Mouse (Mus musculus): ENCODE data around the gene Olfr412. TPM values are rescaled to one million over a fixed set of nuclear protein-coding genes. Genes with fewer than 3 reads are reported as not detected.

Olfr412 gene
- polyA plus RNA-seq, 1 experiment, result not detected

DNA sequence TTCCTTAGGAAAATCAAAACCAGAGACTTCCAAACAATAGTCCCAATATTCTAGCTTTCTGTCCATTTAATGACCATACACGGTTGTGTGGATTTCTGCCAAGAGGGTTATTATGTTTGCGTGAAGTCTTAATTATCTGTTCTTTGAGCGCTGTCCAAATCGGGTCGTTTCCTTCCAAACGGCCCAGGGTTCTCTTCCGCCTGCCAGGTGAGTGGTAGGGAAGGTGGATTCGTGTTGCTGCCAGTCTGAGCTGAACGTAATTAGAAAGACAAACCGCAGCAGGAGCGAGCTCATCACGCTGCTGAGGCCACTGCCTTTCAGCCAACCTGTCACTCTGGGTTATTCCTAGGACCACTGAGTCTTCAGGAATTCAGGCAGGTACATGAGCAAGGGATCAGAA, 53.9 kb downstream of the Olfr412 start:
- Histone ChIP-seq H3K4me3 (ENCODE audit: low read depth, low read length) (no peak overlapping the region), H3K36me3 (ENCODE audit: control insufficient read depth, insufficient read depth, low read length, poor library complexity, severe bottlenecking) (no peaks in the 10 kb centered on the region), H3K4me1 (ENCODE audit: control insufficient read depth, insufficient read depth, low read length) (no peaks in the 10 kb centered on the region)

More for the DNA sequence above, 53.9 kb downstream of the Olfr412 start:
- H3K9ac ChIP-seq (ENCODE audit: low read depth, poor library complexity, severe bottlenecking), result no peak overlapping the region
- no peak overlapping the region for H3K27ac ChIP-seq (ENCODE audit: insufficient read depth, low read length)
- no peaks in the 10 kb centered on the region for H3K27me3 ChIP-seq (ENCODE audit: control insufficient read depth, insufficient read depth, low read length, poor library complexity, severe bottlenecking)
- no peaks in the 10 kb centered on the region for H3K9me3 ChIP-seq (replicated peaks; ENCODE audit: control insufficient read depth, insufficient read depth, low read length, poor library complexity, severe bottlenecking)
- TF ChIP-seq POLR2A (IDR thresholded peaks at IDR 0.05; ENCODE audit: insufficient read depth, low read length), result no peak
- TF ChIP-seq CTCF (IDR thresholded peaks at IDR 0.05; ENCODE audit: low read depth, low read length), result no peak
- no peak for TF ChIP-seq EP300 (IDR thresholded peaks at IDR 0.05; ENCODE audit: insufficient read depth, low read depth, low read length)

Other genes with a start within 250 kb of the Olfr412 start
- gene Olfr401, start 248.4 kb upstream of the Olfr412 start, polyA plus RNA-seq (2011; ENCODE audit: insufficient read depth, insufficient read length, low read depth, missing spikeins), result not detected in 2 replicates
- not detected in 2 replicates for gene Olfr402, start 208.5 kb upstream of the Olfr412 start, polyA plus RNA-seq (2011; ENCODE audit: insufficient read depth, insufficient read length, low read depth, missing spikeins)
- not detected in 2 replicates for gene Olfr403, start 175.8 kb upstream of the Olfr412 start, polyA plus RNA-seq (2011; ENCODE audit: insufficient read depth, insufficient read length, low read depth, missing spikeins)
- gene Olfr43, start 150.7 kb upstream of the Olfr412 start, polyA plus RNA-seq (2011; ENCODE audit: insufficient read depth, insufficient read length, low read depth, missing spikeins), result not detected in 2 replicates
- gene Olfr406, start 102.3 kb upstream of the Olfr412 start, polyA plus RNA-seq (2011; ENCODE audit: insufficient read depth, insufficient read length, low read depth, missing spikeins), result not detected in 2 replicates
- gene Olfr59, start 78.3 kb upstream of the Olfr412 start, polyA plus RNA-seq (2011; ENCODE audit: insufficient read depth, insufficient read length, low read depth, missing spikeins), result not detected in 2 replicates
- not detected in 2 replicates for gene Olfr410, start 24.0 kb upstream of the Olfr412 start, polyA plus RNA-seq (2011; ENCODE audit: insufficient read depth, insufficient read length, low read depth, missing spikeins)
- not detected in 2 replicates for gene Olfr411, start 9.4 kb upstream of the Olfr412 start, polyA plus RNA-seq (2011; ENCODE audit: insufficient read depth, insufficient read length, low read depth, missing spikeins)
- gene Rap1gap2, start 248.8 kb downstream of the Olfr412 start, polyA plus RNA-seq (2011; ENCODE audit: insufficient read depth, insufficient read length, low read depth, missing spikeins), result 4.0 and 5.7 TPM in 2 replicates

Data from ES-Bruce4 (cell line).